Mouse (Mus musculus) c-Kit-positive CD71-positive TER-119-positive erythroid progenitor cells, embryonic 14.5 days (primary cell): ENCODE data around the gene Smoc1.

Experiments used
- DNase-seq: peaks from one replicate; pipeline ENCODE4 v3.0.0-alpha.2; 2013; ENCODE audit warnings: low spot score

Gene Smoc1

GRCm38 (mm10) chr12:81024993-81025392 lies 1.6 kb upstream of the Smoc1 start:
- DNase-seq, result no peak

GRCm38 (mm10) chr12:81026995-81027942 lies 661 bp downstream of the Smoc1 start:
- DNase-seq, result no peak

GRCm38 (mm10) chr12:81028291-81028920 lies 1.8 kb downstream of the Smoc1 start:
- DNase-seq, result no peak

GRCm38 (mm10) chr12:81029731-81030130 lies 3.1 kb downstream of the Smoc1 start:
- DNase-seq, result no peak

- no peak for DNase-seq
Measured at GRCm38 (mm10) chr12:81031579-81031978, 5.0 kb downstream of the Smoc1 start.

- no peak for DNase-seq
Measured at GRCm38 (mm10) chr12:81033389-81034041, 6.9 kb downstream of the Smoc1 start.

- DNase-seq, result no peak
Measured at GRCm38 (mm10) chr12:81034042-81034417, 7.4 kb downstream of the Smoc1 start.

GRCm38 (mm10) chr12:81035850-81036249 lies 9.2 kb downstream of the Smoc1 start:
- DNase-seq, result no peak

GRCm38 (mm10) chr12:81043616-81044015 lies 17.0 kb downstream of the Smoc1 start:
- no peak for DNase-seq

- no peak for DNase-seq
Measured at GRCm38 (mm10) chr12:81046926-81047325, 20.3 kb downstream of the Smoc1 start.

- no peak for DNase-seq
Measured at GRCm38 (mm10) chr12:81049661-81050060, 23.1 kb downstream of the Smoc1 start.

- DNase-seq, result no peak
Measured at GRCm38 (mm10) chr12:81055000-81055705, 28.5 kb downstream of the Smoc1 start.

- DNase-seq, result no peak
Measured at GRCm38 (mm10) chr12:81055811-81056210, 29.2 kb downstream of the Smoc1 start.

GRCm38 (mm10) chr12:81057619-81058018 lies 31.0 kb downstream of the Smoc1 start:
- no peak for DNase-seq

- no peak for DNase-seq
Measured at GRCm38 (mm10) chr12:81058561-81058960, 32.0 kb downstream of the Smoc1 start.

GRCm38 (mm10) chr12:81061831-81062361 lies 35.3 kb downstream of the Smoc1 start:
- no peak for DNase-seq

GRCm38 (mm10) chr12:81063336-81063955 lies 36.8 kb downstream of the Smoc1 start:
- DNase-seq, result no peak

- DNase-seq, result no peak
Measured at GRCm38 (mm10) chr12:81074139-81074538, 47.5 kb downstream of the Smoc1 start.

GRCm38 (mm10) chr12:81074941-81075340 lies 48.3 kb downstream of the Smoc1 start:
- DNase-seq, result no peak

- no peak for DNase-seq
Measured at GRCm38 (mm10) chr12:81077953-81078646, 51.5 kb downstream of the Smoc1 start.

GRCm38 (mm10) chr12:81080345-81080744 lies 53.7 kb downstream of the Smoc1 start:
- no peak for DNase-seq
